Mouse (Mus musculus) spleen, adult 2 months (tissue): Measurements from ENCODE around the gene Adgrd1.

Experiments used
- CTCF ChIP-seq: fragments of 200-500 bp; IDR thresholded peaks from 2 replicates; pipeline ENCODE4 v1.5.1; 2011; ENCODE audit warnings: mild to moderate bottlenecking, inconsistent platforms; ENCODE audit not compliant: insufficient read depth, insufficient read length, insufficient replicate concordance; ENCODE audit errors: extremely low read depth
- POLR2A ChIP-seq: fragments of 200-500 bp; IDR thresholded peaks from 2 replicates; pipeline ENCODE4 v1.6.1; 2011; ENCODE audit warnings: low read depth, low read length, inconsistent platforms

GRCm38 (mm10) chr5:129138576-129138975 lies 42.0 kb downstream of the Adgrd1 start:
- TF ChIP-seq CTCF, result no peak
- no peak for TF ChIP-seq POLR2A
